Mouse (Mus musculus) kidney, adult 2 months (tissue): ENCODE measurements around the gene Trio.

Source experiments
- CTCF ChIP-seq: fragments of 200-500 bp; conservative IDR thresholded peaks from 2 replicates; pipeline ENCODE4 v1.5.1; 2011; ENCODE audit warnings: low read depth, mild to moderate bottlenecking, control low read depth, low read length, moderate library complexity, mixed read lengths; ENCODE audit not compliant: insufficient read depth, insufficient read length
- POLR2A ChIP-seq: fragments of 200-500 bp; IDR thresholded peaks from one replicate; pipeline ENCODE4 v1.6.1; 2011; ENCODE audit warnings: low read depth, low read length, control low read depth

GRCm38 (mm10) chr15:27967128-27967876 lies 58.3 kb downstream of the Trio start:
- TF ChIP-seq CTCF = no peak
- TF ChIP-seq POLR2A = no peak
